Mouse (Mus musculus) erythroblast, embryonic 14.5 days (primary cell): ENCODE measurements around the gene Pum1.

Source experiments
- GATA1 ChIP-seq: IDR thresholded peaks from 2 replicates; pipeline ENCODE4 v1.6.1; 2012; ENCODE audit warnings: low read length, inconsistent platforms, mixed read lengths
- TAL1 ChIP-seq: IDR thresholded peaks from 3 replicates; pipeline ENCODE4 v1.6.1; 2012; ENCODE audit warnings: low read length, inconsistent platforms, mixed read lengths

DNA sequence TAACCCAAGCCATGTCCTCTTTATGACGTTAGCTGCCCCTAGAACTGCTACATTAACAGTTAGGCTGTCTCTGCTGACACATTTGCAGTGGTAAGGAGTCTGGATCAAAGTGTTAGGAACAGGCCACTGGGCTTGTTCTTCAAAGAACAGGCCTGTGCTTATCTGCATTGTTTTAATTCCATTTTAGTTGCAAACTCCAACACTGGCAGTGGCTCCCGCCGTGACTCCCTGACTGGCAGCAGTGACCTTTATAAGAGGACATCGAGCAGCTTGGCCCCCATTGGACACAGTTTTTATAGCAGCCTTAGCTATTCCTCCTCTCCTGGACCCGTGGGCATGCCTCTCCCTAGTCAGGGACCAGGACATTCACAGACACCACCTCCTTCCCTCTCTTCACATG, 90.6 kb downstream of the Pum1 start:
- no peak for TF ChIP-seq GATA1
- TF ChIP-seq TAL1 = no peak
